Mouse (Mus musculus) gastrocnemius, postnatal 36 days (tissue): Measurements from ENCODE around the gene AC161166.1. TPM values are rescaled to one million over a fixed set of nuclear protein-coding genes. Genes with fewer than 3 reads are reported as not detected.
A peak's percentile ranks its signal among the peaks of the same experiment; 100 is the strongest.

Experiments
- DNase-seq, 2 experiments: peaks; one replicate each; pipeline ENCODE4 v3.0.0; 2022
- intact Hi-C: fragments of 180-260 bp; cut with DNase I; formaldehyde crosslinking; loops from one replicate; pipeline ENCODE4 v1.15.1; 2025
- total RNA-seq, 2 experiments: library from RNA; stranded (reverse); gene quantifications; 2 replicates each; pipeline ENCODE4 v1.2.3; 2021

Gene AC161166.1
- total RNA-seq, 2 experiments from 2014 or later = not detected

- DNase-seq = no peak
- intact Hi-C loops = no loop called here
These were observed 44.4 kb downstream of the AC161166.1 start for GRCm38 (mm10) chr7:24467886-24468285.

- no peak for DNase-seq
- intact Hi-C loops = no loop called here
These were observed 45.4 kb downstream of the AC161166.1 start for GRCm38 (mm10) chr7:24466835-24467234.

- intact Hi-C loops = no loop called here
- peak in 1 of 2 experiments; percentile 8 for DNase-seq
These were observed 49.6 kb downstream of the AC161166.1 start, which contains the start of gene Plaur for GRCm38 (mm10) chr7:24462388-24463319. Gene Plaur (plus strand): TSS chr7:24462484.

- no peak for DNase-seq
- intact Hi-C loops = no loop called here
These were observed 50.7 kb downstream of the AC161166.1 start for GRCm38 (mm10) chr7:24461376-24462051.

Other genes starting within 250 kb of the AC161166.1 start
- 1 to 10 TPM; 3.6 to 3.8 TPM for gene Zfp93, start 242.0 kb downstream of the AC161166.1 start, total RNA-seq
- gene Zfp61, start 211.2 kb downstream of the AC161166.1 start, total RNA-seq = 1 to 10 TPM; 2.5 to 2.7 TPM
- gene Zfp94, start 195.8 kb downstream of the AC161166.1 start, total RNA-seq = 1 to 10 TPM; 1.5 to 1.9 TPM
- not detected for gene Tescl, start 178.5 kb downstream of the AC161166.1 start, total RNA-seq
- gene Lypd5, start 163.3 kb downstream of the AC161166.1 start, total RNA-seq = not detected
- 1 to 10 TPM in 1 of 2 experiments, under 1 TPM in 1; 0.42 to 1.2 TPM for gene Kcnn4, start 142.2 kb downstream of the AC161166.1 start, total RNA-seq
- 10 to 100 TPM in 1 of 2 experiments, 1 to 10 TPM in 1; 9.8 to 11.5 TPM for gene Smg9, start 112.8 kb downstream of the AC161166.1 start, total RNA-seq
- gene Irgc1, start 60.2 kb downstream of the AC161166.1 start, total RNA-seq = not detected
- gene Plaur, start 50.0 kb downstream of the AC161166.1 start, total RNA-seq = under 1 TPM; 0.61 to 0.64 TPM
- gene Cadm4, start 30.4 kb downstream of the AC161166.1 start, total RNA-seq = 1 to 10 TPM; 2.7 to 4.6 TPM
- 1 to 10 TPM; 4.3 to 5.9 TPM for gene Zfp428, start 5.4 kb downstream of the AC161166.1 start, total RNA-seq
- 10 to 100 TPM; 10.7 to 10.9 TPM for gene Irgq, start 18.2 kb upstream of the AC161166.1 start, total RNA-seq
- gene Pinlyp, start 33.7 kb upstream of the AC161166.1 start, total RNA-seq = not detected
- 10 to 100 TPM; 17.1 to 21.4 TPM for gene Xrcc1, start 33.8 kb upstream of the AC161166.1 start, total RNA-seq
- gene Ethe1, start 75.1 kb upstream of the AC161166.1 start, total RNA-seq = 10 to 100 TPM; 23.0 to 24.2 TPM
- under 1 TPM in 1 of 2 experiments, not detected in 1; 0.18 TPM for gene Zfp575, start 75.2 kb upstream of the AC161166.1 start, total RNA-seq
- gene Phldb3, start 98.3 kb upstream of the AC161166.1 start, total RNA-seq = under 1 TPM; 0.30 to 0.66 TPM
- not detected for gene Lypd3, start 124.1 kb upstream of the AC161166.1 start, total RNA-seq
- gene Tex101, start 164.2 kb upstream of the AC161166.1 start, total RNA-seq = not detected
- not detected for gene BC049730, start 196.8 kb upstream of the AC161166.1 start, total RNA-seq
- not detected for gene Gm4763, start 214.5 kb upstream of the AC161166.1 start, total RNA-seq
- gene Cd177, start 247.9 kb upstream of the AC161166.1 start, total RNA-seq = not detected